Mouse (Mus musculus) hindbrain, embryonic 13.5 days (tissue): ENCODE measurements around the gene Anapc16. TPM values are rescaled to one million over a fixed set of nuclear protein-coding genes. Genes with fewer than 3 reads are reported as not detected.

Experiments
- ATAC-seq: fragments of 200-750 bp; cut with Nextera tagmentation; 2 replicates; pipeline ENCODE4 v1.8.0; 2017; ENCODE audit warnings: moderate TSS enrichment; ENCODE audit not compliant: low FRiP score
- H3K27ac ChIP-seq: fragments of 300-500 bp; sonication (generic); 2 replicates; pipeline ENCODE4 v1.5.1; 2015; ENCODE audit warnings: inconsistent platforms, mild to moderate bottlenecking, moderate library complexity
- H3K27me3 ChIP-seq: fragments of 300-500 bp; sonication (generic); 2 replicates; pipeline ENCODE4 v1.6.1; 2015; ENCODE audit warnings: mild to moderate bottlenecking, inconsistent platforms
- H3K36me3 ChIP-seq: fragments of 300-500 bp; sonication (generic); 2 replicates; pipeline ENCODE4 v1.6.1; 2015; ENCODE audit warnings: mild to moderate bottlenecking, inconsistent platforms
- H3K4me1 ChIP-seq: fragments of 300-500 bp; sonication (generic); replicated peaks from 2 replicates; pipeline ENCODE4 v1.6.1; 2015; ENCODE audit warnings: inconsistent platforms
- H3K4me2 ChIP-seq: fragments of 300-500 bp; sonication (generic); 2 replicates; pipeline ENCODE4 v1.6.1; 2015; ENCODE audit warnings: inconsistent platforms, mild to moderate bottlenecking, moderate library complexity
- H3K4me3 ChIP-seq: fragments of 300-500 bp; sonication (generic); 2 replicates; pipeline ENCODE4 v1.5.1; 2015; ENCODE audit warnings: mild to moderate bottlenecking, inconsistent platforms
- H3K9ac ChIP-seq: fragments of 300-500 bp; sonication (generic); 2 replicates; pipeline ENCODE4 v1.6.1; 2015; ENCODE audit warnings: mild to moderate bottlenecking, inconsistent platforms
- H3K9me3 ChIP-seq: fragments of 300-500 bp; sonication (generic); 2 replicates; pipeline ENCODE4 v1.6.1; 2016; ENCODE audit warnings: inconsistent platforms
- WGBS: fragments of 180-500 bp; shearing (Covaris S2); methylation state at CpG from one replicate; pipeline ENCODE4 v1.1.7; 2015; 5-methylcytosine and 5-hydroxymethylcytosine counted together
- polyA plus RNA-seq: library from polyadenylated mRNA; unstranded; fragments of >200 nt; fragmentation: Nextera tagmentation; extraction: Ambion mirVana; gene quantifications from 2 replicates; pipeline ENCODE4 v1.2.1, GENCODE M21; 2015

Anapc16 gene
- polyA plus RNA-seq, 1 experiment from 2014 or later = 127 TPM

GRCm38 (mm10) chr10:59977715-59978343, 25.1 kb downstream of the Anapc16 start:
- no peak for ATAC-seq
- Histone ChIP-seq H3K9ac (no peak overlapping the region), H3K27ac (peak overlapping the region; percentile 74), H3K27me3 (no peaks in the 10 kb centered on the region), H3K9me3 (no peaks in the 10 kb centered on the region), H3K36me3 (no peaks in the 10 kb centered on the region), H3K4me2 (no peak overlapping the region), H3K4me3 (no peak overlapping the region), H3K4me1 (peaks cover 46% of the 10 kb centered on the region)
- 90% methylated on average over 5 of the region's 5 CpGs for WGBS

DNA sequence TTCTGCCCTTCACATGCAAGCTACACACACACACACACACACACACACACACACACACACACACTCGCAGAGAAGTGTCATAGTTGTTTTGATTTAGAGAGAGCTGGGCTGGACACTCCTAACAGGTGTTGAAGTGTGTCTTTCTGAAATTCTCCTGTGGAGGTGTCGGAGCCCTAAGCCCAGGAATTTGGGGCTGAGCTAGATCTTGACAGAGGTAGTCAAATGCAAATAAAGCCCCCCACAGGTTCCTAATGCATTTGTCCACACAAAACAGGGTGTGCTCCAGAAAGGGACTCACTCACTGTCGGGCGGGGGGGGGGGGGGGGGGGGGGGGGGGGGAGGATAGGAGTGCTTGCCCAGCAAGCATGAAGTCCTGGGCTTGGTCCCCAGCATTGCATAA, 25.8 kb downstream of the Anapc16 start:
- no peaks in the 10 kb centered on the region for H3K9me3 ChIP-seq
- no peaks in the 10 kb centered on the region for H3K36me3 ChIP-seq
- no peak overlapping the region for H3K4me3 ChIP-seq
- no peak overlapping the region for H3K9ac ChIP-seq
- WGBS = 59% methylated on average over 2 of the region's 4 CpGs
- H3K27ac ChIP-seq = no peak overlapping the region
- peaks cover 50% of the 10 kb centered on the region for H3K4me1 ChIP-seq
- no peak for ATAC-seq
- H3K27me3 ChIP-seq = no peaks in the 10 kb centered on the region
- H3K4me2 ChIP-seq = no peak overlapping the region

DNA sequence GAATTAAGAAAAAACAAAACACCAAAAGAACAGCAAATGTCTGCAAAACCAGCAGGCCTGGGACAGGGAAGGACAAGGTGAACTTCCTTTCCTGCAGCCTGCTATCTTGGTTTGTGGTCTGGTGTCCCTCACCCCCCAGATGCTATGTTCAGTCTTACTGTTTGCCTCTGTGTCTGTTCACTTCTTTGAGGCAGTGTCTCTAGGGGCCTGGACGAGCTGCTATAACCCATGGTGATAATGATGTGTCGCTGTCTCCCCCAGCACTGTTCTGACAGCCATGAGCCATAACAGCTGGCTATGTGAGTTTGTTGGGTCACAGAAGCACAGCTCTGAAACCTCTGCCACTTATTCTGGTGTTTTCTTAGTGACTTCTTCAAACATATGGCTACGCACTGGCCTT, 28.1 kb downstream of the Anapc16 start:
- peak overlapping the region; percentile 53; the same call in 1 of the 2 replicates for H3K27ac ChIP-seq
- H3K36me3 ChIP-seq = no peaks in the 10 kb centered on the region
- WGBS = 40% methylated on average over 3 of the region's 3 CpGs
- H3K4me2 ChIP-seq = no peak overlapping the region
- ATAC-seq = no peak
- no peak overlapping the region for H3K9ac ChIP-seq
- no peaks in the 10 kb centered on the region for H3K27me3 ChIP-seq
- peaks cover 63% of the 10 kb centered on the region for H3K4me1 ChIP-seq
- no peaks in the 10 kb centered on the region for H3K9me3 ChIP-seq
- H3K4me3 ChIP-seq = no peak overlapping the region

DNA sequence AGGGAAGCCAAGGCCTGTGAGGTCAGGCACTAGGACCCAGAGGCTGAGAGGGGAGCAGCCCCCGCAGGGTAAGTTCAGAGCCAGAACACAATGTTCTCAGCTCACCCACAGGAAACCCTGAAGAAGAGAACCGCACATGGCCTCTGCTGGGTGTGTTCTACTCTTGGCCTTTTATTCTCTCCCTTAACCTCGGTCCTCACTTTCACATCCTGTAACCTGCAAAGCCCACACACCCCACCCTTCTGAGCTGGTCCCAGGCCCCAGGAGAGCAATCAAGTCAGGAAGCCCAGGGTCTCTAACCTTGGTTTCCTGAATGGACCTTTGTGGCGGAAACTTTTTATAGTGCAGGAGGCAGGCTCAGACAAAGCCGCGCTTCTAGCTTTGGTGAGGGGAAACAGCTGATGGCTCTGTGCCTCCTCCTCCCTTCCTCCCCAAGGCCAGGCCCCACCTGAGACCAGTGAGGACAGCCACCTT, 28.7 kb downstream of the Anapc16 start:
- WGBS = 15% methylated on average over 6 of the region's 6 CpGs
- Histone ChIP-seq H3K4me2 (no peak overlapping the region), H3K4me1 (peaks cover 60% of the 10 kb centered on the region)

DNA sequence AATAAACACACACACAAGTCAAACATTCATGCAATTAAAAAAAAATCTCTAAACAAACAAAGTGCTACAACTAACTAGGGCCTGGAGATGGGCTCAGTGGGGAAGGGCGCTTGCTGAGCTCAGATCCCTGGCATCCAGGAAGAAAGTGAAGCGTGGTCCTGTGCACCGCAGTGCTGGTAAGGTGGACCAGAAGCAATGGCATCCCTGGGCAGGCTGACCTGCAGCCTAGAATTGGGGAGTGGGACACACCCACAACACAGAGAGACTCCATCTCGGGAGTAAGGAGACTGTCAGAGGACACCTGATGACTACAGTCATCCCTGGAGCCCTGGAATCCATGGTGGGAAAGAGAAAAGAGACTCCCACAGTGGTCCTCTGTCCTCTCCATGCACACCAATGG, 29.5 kb downstream of the Anapc16 start:
- WGBS = 80% methylated on average over 4 of the region's 4 CpGs
- no peak for ATAC-seq
- 0 out of 2 replicates have a peak overlapping the region, but pooled peaks have one; percentile 53 for H3K27ac ChIP-seq
- peaks cover 52% of the 10 kb centered on the region for H3K4me1 ChIP-seq
- no peak overlapping the region for H3K9ac ChIP-seq
- no peaks in the 10 kb centered on the region for H3K27me3 ChIP-seq
- H3K4me3 ChIP-seq = no peak overlapping the region
- H3K9me3 ChIP-seq = no peaks in the 10 kb centered on the region
- H3K4me2 ChIP-seq = no peak overlapping the region
- H3K36me3 ChIP-seq = no peaks in the 10 kb centered on the region

More for the DNA sequence above, 28.7 kb downstream of the Anapc16 start:
- Histone ChIP-seq H3K9me3 (no peaks in the 10 kb centered on the region), H3K9ac (no peak overlapping the region), H3K27ac (peak overlapping the region; percentile 53; the same call in 1 of the 2 replicates), H3K36me3 (no peaks in the 10 kb centered on the region), H3K4me3 (no peak overlapping the region), H3K27me3 (no peaks in the 10 kb centered on the region)
- no peak for ATAC-seq

DNA sequence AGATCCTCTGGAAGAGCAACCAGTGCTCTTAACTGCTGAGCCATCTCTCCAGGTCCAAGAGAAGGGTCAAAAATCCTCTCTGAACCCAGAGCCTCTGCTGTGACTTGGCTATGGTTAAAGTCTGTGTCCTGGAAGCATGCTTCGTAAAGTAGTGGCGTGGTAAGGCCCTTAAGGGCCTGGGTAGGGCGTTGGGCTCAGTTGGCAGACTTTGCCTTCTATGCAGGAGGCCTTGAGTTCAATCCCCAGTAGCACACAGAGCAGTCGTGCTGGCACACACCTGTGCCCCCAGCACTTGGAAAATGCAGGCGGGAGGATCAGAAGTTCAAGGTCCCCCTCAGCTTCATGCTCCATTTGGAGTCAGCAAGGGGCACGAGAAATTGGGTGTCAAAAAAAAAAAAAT, 29.9 kb downstream of the Anapc16 start:
- H3K4me3 ChIP-seq = no peak overlapping the region
- no peak for ATAC-seq
- H3K4me2 ChIP-seq = no peak overlapping the region
- no peaks in the 10 kb centered on the region for H3K9me3 ChIP-seq
- peak overlapping the region; percentile 25; the same call in 1 of the 2 replicates for H3K27ac ChIP-seq
- no peaks in the 10 kb centered on the region for H3K27me3 ChIP-seq
- H3K36me3 ChIP-seq = no peaks in the 10 kb centered on the region
- H3K4me1 ChIP-seq = peaks cover 48% of the 10 kb centered on the region
- H3K9ac ChIP-seq = no peak overlapping the region
- WGBS = 76% methylated on average over 6 of the region's 6 CpGs

GRCm38 (mm10) chr10:59972534-59972933, 30.4 kb downstream of the Anapc16 start:
- no peak overlapping the region for H3K9ac ChIP-seq
- H3K4me3 ChIP-seq = no peak overlapping the region
- 25% methylated on average over 2 of the region's 2 CpGs for WGBS
- ATAC-seq = no peak
- peaks cover 44% of the 10 kb centered on the region for H3K4me1 ChIP-seq
- H3K9me3 ChIP-seq = no peaks in the 10 kb centered on the region
- H3K4me2 ChIP-seq = no peak overlapping the region
- H3K36me3 ChIP-seq = no peaks in the 10 kb centered on the region
- peak overlapping the region; percentile 25 for H3K27ac ChIP-seq
- no peaks in the 10 kb centered on the region for H3K27me3 ChIP-seq

GRCm38 (mm10) chr10:59971813-59972212, 31.1 kb downstream of the Anapc16 start:
- no peak overlapping the region for H3K4me3 ChIP-seq
- no peak overlapping the region for H3K27ac ChIP-seq
- no peak for ATAC-seq
- H3K9me3 ChIP-seq = no peaks in the 10 kb centered on the region
- peaks cover 42% of the 10 kb centered on the region for H3K4me1 ChIP-seq
- H3K4me2 ChIP-seq = no peak overlapping the region
- H3K9ac ChIP-seq = no peak overlapping the region
- 93% methylated on average over 8 of the region's 8 CpGs for WGBS
- no peaks in the 10 kb centered on the region for H3K27me3 ChIP-seq
- no peaks in the 10 kb centered on the region for H3K36me3 ChIP-seq

GRCm38 (mm10) chr10:59970450-59971062, 32.4 kb downstream of the Anapc16 start:
- 26% methylated on average over 6 of the region's 6 CpGs for WGBS
- no peaks in the 10 kb centered on the region for H3K27me3 ChIP-seq
- H3K9ac ChIP-seq = peak overlapping the region; percentile 85
- H3K4me1 ChIP-seq = peaks cover 48% of the 10 kb centered on the region
- H3K4me3 ChIP-seq = peak overlapping the region; percentile 51
- peak overlapping the region; percentile 68 for H3K4me2 ChIP-seq
- ATAC-seq = no peak
- H3K9me3 ChIP-seq = no peaks in the 10 kb centered on the region
- H3K36me3 ChIP-seq = no peaks in the 10 kb centered on the region
- H3K27ac ChIP-seq = peak overlapping the region; percentile 95

GRCm38 (mm10) chr10:59969821-59970449, 33.0 kb downstream of the Anapc16 start:
- Histone ChIP-seq H3K4me3 (peak overlapping the region; percentile 51), H3K27ac (peak overlapping the region; percentile 95), H3K36me3 (no peaks in the 10 kb centered on the region), H3K27me3 (no peaks in the 10 kb centered on the region), H3K9me3 (no peaks in the 10 kb centered on the region), H3K9ac (peak overlapping the region; percentile 85), H3K4me2 (peak overlapping the region; percentile 68), H3K4me1 (peaks cover 52% of the 10 kb centered on the region)
- peak; percentile 67 for ATAC-seq
- WGBS = 0% methylated on average over 25 of the region's 25 CpGs

DNA sequence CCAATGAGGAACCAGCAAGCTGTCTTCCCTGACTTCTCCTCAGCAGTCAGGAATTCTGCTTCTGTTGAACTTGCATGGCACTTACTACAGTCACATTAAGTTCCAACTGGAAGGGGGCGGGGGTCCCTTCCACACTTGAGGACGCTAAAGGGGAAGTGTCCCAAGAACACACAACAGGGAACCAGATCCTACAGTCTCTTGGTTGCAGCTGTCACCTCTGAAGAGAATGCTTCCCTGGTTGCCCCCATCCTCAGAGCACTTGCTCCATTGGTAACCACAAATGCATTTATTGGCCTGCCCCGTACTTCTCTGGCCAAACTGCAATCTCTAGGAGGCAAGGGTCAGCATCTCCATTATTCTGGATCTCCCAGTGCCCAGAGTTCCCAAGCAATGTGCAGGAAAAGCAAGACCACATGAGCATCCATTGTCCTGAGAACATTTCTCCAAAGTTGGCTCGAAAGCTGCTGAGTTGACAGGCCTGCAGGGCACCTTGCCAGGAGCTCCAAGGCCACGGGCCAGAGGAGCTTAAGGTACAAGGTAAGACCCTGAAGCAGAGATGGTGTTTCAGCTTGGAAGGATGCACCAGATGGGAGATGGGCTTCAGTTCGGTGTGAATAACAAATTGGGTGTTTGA, 35.5 kb downstream of the Anapc16 start:
- ATAC-seq = no peak
- Histone ChIP-seq H3K27me3 (no peaks in the 10 kb centered on the region), H3K9me3 (no peaks in the 10 kb centered on the region), H3K4me1 (peaks cover 37% of the 10 kb centered on the region), H3K4me3 (no peak overlapping the region), H3K9ac (no peak overlapping the region), H3K27ac (no peak overlapping the region), H3K4me2 (no peak overlapping the region), H3K36me3 (no peaks in the 10 kb centered on the region)
- WGBS = 91% methylated on average over 6 of the region's 6 CpGs

- no peak overlapping the region for H3K4me3 ChIP-seq
- WGBS = 93% methylated on average over 6 of the region's 6 CpGs
- H3K4me1 ChIP-seq = peaks cover 35% of the 10 kb centered on the region
- no peak overlapping the region for H3K4me2 ChIP-seq
- no peaks in the 10 kb centered on the region for H3K27me3 ChIP-seq
- H3K9me3 ChIP-seq = no peaks in the 10 kb centered on the region
- no peak for ATAC-seq
- no peak overlapping the region for H3K27ac ChIP-seq
- H3K36me3 ChIP-seq = no peaks in the 10 kb centered on the region
- H3K9ac ChIP-seq = no peak overlapping the region
These were observed 36.2 kb downstream of the Anapc16 start for GRCm38 (mm10) chr10:59966743-59967142.
